Mouse (Mus musculus) midbrain, embryonic 16.5 days (tissue): Measurements from ENCODE around the gene Mat2a. TPM values are rescaled to one million over a fixed set of nuclear protein-coding genes. Genes with fewer than 3 reads are reported as not detected.
"Not testable (repeated sequence)": the region's sequence is repeated elsewhere in the genome, so short reads cannot be mapped to it uniquely, and the experiment has no call there.

Source experiments
- ATAC-seq: fragments of 200-750 bp; cut with Nextera tagmentation; 2 replicates; pipeline ENCODE4 v1.8.0; 2017; ENCODE audit warnings: moderate TSS enrichment
- H3K27ac ChIP-seq: fragments of 300-500 bp; sonication (generic); 2 replicates; pipeline ENCODE4 v1.5.1; 2014; ENCODE audit warnings: mild to moderate bottlenecking, low read length, mixed read lengths
- H3K27me3 ChIP-seq: fragments of 300-500 bp; sonication (generic); 2 replicates; pipeline ENCODE4 v1.6.1; 2014; ENCODE audit warnings: low read depth, low read length, mixed read lengths; ENCODE audit not compliant: control insufficient read depth, insufficient read depth
- H3K36me3 ChIP-seq: fragments of 300-500 bp; sonication (generic); 2 replicates; pipeline ENCODE4 v1.6.1; 2014; ENCODE audit warnings: mild to moderate bottlenecking, low read length, moderate library complexity, mixed read lengths; ENCODE audit not compliant: control insufficient read depth, insufficient read depth
- H3K4me1 ChIP-seq: fragments of 300-500 bp; sonication (generic); 2 replicates; pipeline ENCODE4 v1.6.1; 2014; ENCODE audit warnings: mild to moderate bottlenecking, low read length, mixed read lengths; ENCODE audit not compliant: control insufficient read depth, insufficient read depth
- H3K4me2 ChIP-seq: fragments of 300-500 bp; sonication (generic); 2 replicates; pipeline ENCODE4 v1.6.1; 2014; ENCODE audit warnings: mild to moderate bottlenecking, low read length, mixed read lengths
- H3K4me3 ChIP-seq: fragments of 300-500 bp; sonication (generic); 2 replicates; pipeline ENCODE4 v1.5.1; 2014; ENCODE audit warnings: low read depth, mild to moderate bottlenecking, low read length, moderate library complexity, mixed read lengths
- H3K9ac ChIP-seq: fragments of 300-500 bp; sonication (generic); 2 replicates; pipeline ENCODE4 v1.6.1; 2014; ENCODE audit warnings: low read depth, low read length, mixed read lengths
- H3K9me3 ChIP-seq: fragments of 300-500 bp; sonication (generic); replicated peaks from 2 replicates; pipeline ENCODE4 v1.6.1; 2014; ENCODE audit warnings: mild to moderate bottlenecking, low read length, mixed read lengths; ENCODE audit not compliant: control insufficient read depth, poor library complexity, severe bottlenecking
- WGBS: fragments of 180-500 bp; shearing (Covaris S2); extraction: QIAGEN DNeasy Blood & Tissue Kit; methylation state at CpG from one replicate; pipeline ENCODE4 v1.1.7; 2014; 5-methylcytosine and 5-hydroxymethylcytosine counted together
- polyA plus RNA-seq: library from polyadenylated mRNA; unstranded; fragments of >200 nt; fragmentation: Nextera tagmentation; extraction: Ambion mirVana; gene quantifications from 2 replicates; pipeline ENCODE4 v1.2.1, GENCODE M21; 2015

Gene Mat2a
- polyA plus RNA-seq, 1 experiment from 2014 or later, result 348 TPM

- H3K4me1 ChIP-seq, result no peaks in the 10 kb centered on the region
- H3K4me2 ChIP-seq, result no peak overlapping the region
- no peak overlapping the region for H3K9ac ChIP-seq
- WGBS, result 93% methylated on average over 3 of the region's 3 CpGs
- no peak for ATAC-seq
- no peaks in the 10 kb centered on the region for H3K36me3 ChIP-seq
- H3K27ac ChIP-seq, result no peak overlapping the region
- H3K4me3 ChIP-seq, result no peak overlapping the region
- no peaks in the 10 kb centered on the region for H3K27me3 ChIP-seq
- H3K9me3 ChIP-seq, result no peaks in the 10 kb centered on the region
Observed at GRCm38 (mm10) chr6:72477621-72478020, 38.3 kb upstream of the Mat2a start.

GRCm38 (mm10) chr6:72476836-72477235, 37.5 kb upstream of the Mat2a start:
- Histone ChIP-seq H3K4me2 (no peak overlapping the region), H3K4me3 (no peak overlapping the region), H3K4me1 (no peaks in the 10 kb centered on the region), H3K27ac (no peak overlapping the region), H3K9ac (no peak overlapping the region), H3K9me3 (no peaks in the 10 kb centered on the region), H3K27me3 (no peaks in the 10 kb centered on the region), H3K36me3 (no peaks in the 10 kb centered on the region)
- 90% methylated on average over 5 of the region's 5 CpGs for WGBS
- ATAC-seq, result no peak

- H3K9me3 ChIP-seq, result no peaks in the 10 kb centered on the region
- H3K4me1 ChIP-seq, result no peaks in the 10 kb centered on the region
- H3K36me3 ChIP-seq, result no peaks in the 10 kb centered on the region
- no peak overlapping the region for H3K4me2 ChIP-seq
- no peak overlapping the region for H3K27ac ChIP-seq
- WGBS, result 79% methylated on average over 4 of the region's 4 CpGs
- no peak for ATAC-seq
- no peak overlapping the region for H3K4me3 ChIP-seq
- H3K27me3 ChIP-seq, result no peaks in the 10 kb centered on the region
- H3K9ac ChIP-seq, result no peak overlapping the region
Observed at GRCm38 (mm10) chr6:72475221-72475985, 36.0 kb upstream of the Mat2a start.

GRCm38 (mm10) chr6:72473264-72474041, 34.1 kb upstream of the Mat2a start:
- H3K4me3 ChIP-seq, result no peak overlapping the region
- H3K4me1 ChIP-seq, result no peaks in the 10 kb centered on the region
- ATAC-seq, result no peak

GRCm38 (mm10) chr6:72466171-72466570, 26.8 kb upstream of the Mat2a start:
- H3K36me3 ChIP-seq, result no peaks in the 10 kb centered on the region
- ATAC-seq, result no peak
- no peak overlapping the region for H3K27ac ChIP-seq
- no peaks in the 10 kb centered on the region for H3K9me3 ChIP-seq
- H3K4me1 ChIP-seq, result no peaks in the 10 kb centered on the region
- H3K4me3 ChIP-seq, result no peak overlapping the region
- H3K27me3 ChIP-seq, result no peaks in the 10 kb centered on the region
- no peak overlapping the region for H3K9ac ChIP-seq
- no peak overlapping the region for H3K4me2 ChIP-seq
- 93% methylated on average over 4 of the region's 4 CpGs for WGBS

More at GRCm38 (mm10) chr6:72473264-72474041, 34.1 kb upstream of the Mat2a start:
- Histone ChIP-seq H3K27me3 (no peaks in the 10 kb centered on the region), H3K9ac (no peak overlapping the region), H3K4me2 (no peak overlapping the region), H3K27ac (no peak overlapping the region), H3K9me3 (no peaks in the 10 kb centered on the region), H3K36me3 (no peaks in the 10 kb centered on the region)
- WGBS, result 68% methylated on average over 14 of the region's 14 CpGs

GRCm38 (mm10) chr6:72465361-72466157, 26.2 kb upstream of the Mat2a start:
- Histone ChIP-seq H3K4me3 (no peak overlapping the region), H3K9me3 (no peaks in the 10 kb centered on the region), H3K9ac (no peak overlapping the region), H3K36me3 (no peaks in the 10 kb centered on the region), H3K4me2 (no peak overlapping the region), H3K4me1 (no peaks in the 10 kb centered on the region), H3K27me3 (no peaks in the 10 kb centered on the region), H3K27ac (no peak overlapping the region)
- WGBS, result 87% methylated on average over 8 of the region's 8 CpGs
- ATAC-seq, result no peak

- H3K9me3 ChIP-seq, ATAC-seq, H3K4me3 ChIP-seq, H3K36me3 ChIP-seq, H3K4me2 ChIP-seq, H3K4me1 ChIP-seq, H3K9ac ChIP-seq, H3K27me3 ChIP-seq, H3K27ac ChIP-seq: not testable (repeated sequence)
- 76% methylated on average over 5 of the region's 5 CpGs for WGBS
Observed at GRCm38 (mm10) chr6:72462550-72463257, 23.3 kb upstream of the Mat2a start.

GRCm38 (mm10) chr6:72460036-72460801, 20.9 kb upstream of the Mat2a start:
- no peak for ATAC-seq
- 76% methylated on average over 9 of the region's 9 CpGs for WGBS
- H3K27ac ChIP-seq, result no peak overlapping the region

More at GRCm38 (mm10) chr6:72460036-72460801, 20.9 kb upstream of the Mat2a start:
- no peak overlapping the region for H3K9ac ChIP-seq
- H3K36me3 ChIP-seq, result no peaks in the 10 kb centered on the region
- no peak overlapping the region for H3K4me3 ChIP-seq
- no peak overlapping the region for H3K4me2 ChIP-seq
- H3K4me1 ChIP-seq, result no peaks in the 10 kb centered on the region
- no peaks in the 10 kb centered on the region for H3K9me3 ChIP-seq
- no peaks in the 10 kb centered on the region for H3K27me3 ChIP-seq
